Mouse (Mus musculus) cerebellum, adult 11-12 months (tissue): ENCODE data around the gene Polr1d.
A peak's percentile ranks its signal among the peaks of the same experiment; 100 is the strongest.

Source experiments
- DNase-seq: peaks from one replicate; pipeline ENCODE4 v3.0.0; 2022

Polr1d gene

DNA sequence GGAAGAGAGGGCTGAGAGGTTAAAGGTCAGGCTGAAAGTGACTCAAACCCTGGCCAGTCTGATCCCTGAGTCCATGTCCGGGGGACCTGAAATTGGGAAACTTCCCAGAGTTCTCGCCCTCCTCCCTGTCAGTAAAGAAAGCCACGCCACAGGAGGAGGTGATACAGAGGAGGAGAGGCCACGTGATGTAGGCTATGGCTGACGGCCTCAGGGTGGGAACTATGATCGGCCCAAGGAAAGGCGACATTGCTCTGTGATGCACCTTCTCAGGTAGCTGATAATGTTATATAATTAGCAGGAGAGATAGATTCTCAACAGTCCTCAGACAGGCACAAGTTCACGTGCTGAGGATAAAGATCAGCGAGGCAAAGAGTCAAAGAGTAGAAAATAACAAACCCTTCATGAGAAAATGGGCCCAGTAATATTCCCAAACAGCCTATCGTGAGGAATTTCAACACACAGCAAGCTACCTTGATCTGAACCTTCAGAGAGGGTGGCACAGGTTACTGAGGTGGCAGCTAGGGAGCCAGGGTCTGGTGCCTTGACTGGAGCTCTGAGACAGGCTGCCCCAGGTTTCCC is 20.0 kb upstream of the Polr1d start:
- no peak for DNase-seq

DNA sequence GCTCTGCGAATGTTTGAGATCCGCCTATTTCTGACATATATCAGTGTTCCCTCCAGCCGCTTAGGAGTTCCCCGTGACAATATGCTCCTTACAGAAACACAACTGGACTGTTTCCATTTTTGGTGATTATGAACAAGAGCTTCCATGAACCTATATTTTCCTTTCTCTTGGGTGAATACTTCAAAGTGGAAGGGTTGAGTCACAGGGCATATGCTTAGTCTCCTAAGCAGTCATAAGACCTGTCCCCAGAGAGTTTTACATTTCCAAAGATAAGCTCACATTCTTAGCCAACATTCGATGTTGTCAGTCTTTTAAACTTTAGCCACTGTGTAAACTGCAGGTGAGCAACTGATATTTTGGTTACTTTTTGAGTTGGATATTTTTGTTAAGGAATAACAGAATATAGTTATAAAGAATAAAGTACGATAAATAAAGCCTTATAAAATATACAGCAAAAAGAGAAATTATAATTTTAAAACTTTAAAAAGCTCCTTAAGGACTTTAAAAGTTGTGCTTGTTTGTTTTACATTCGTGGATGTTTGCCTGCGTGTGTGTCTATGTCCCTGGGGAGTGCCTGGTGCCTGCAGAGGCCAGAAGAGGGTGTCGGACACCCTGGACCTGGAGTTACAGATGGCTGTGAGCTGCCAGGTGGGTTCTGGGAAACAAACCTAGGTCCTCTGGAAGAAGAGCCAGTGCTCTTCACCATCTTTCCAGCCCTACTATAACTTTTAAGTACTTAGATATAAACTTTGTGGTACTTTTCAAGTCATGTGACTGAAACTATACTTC is 19.0 kb upstream of the Polr1d start:
- no peak for DNase-seq

DNA sequence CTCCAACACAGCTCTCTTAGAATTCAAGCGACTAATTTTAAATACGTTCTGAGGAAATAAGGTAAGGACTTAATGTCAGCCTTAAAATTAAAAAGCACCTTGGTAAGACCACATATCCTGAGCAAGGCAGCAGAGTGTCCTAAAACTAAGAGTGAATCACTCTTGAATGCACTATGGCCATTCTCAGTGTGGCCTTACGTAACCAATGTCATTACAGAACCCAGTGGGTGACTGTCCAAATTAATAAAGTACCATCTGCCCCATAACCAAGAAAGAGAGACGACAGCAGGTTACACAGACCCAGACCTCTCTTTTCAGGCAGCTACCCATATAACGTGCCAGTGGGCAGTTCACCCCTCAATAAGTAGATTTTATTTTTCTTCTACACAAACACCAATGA is 18.2 kb upstream of the Polr1d start:
- peak; percentile 83 for DNase-seq

DNA sequence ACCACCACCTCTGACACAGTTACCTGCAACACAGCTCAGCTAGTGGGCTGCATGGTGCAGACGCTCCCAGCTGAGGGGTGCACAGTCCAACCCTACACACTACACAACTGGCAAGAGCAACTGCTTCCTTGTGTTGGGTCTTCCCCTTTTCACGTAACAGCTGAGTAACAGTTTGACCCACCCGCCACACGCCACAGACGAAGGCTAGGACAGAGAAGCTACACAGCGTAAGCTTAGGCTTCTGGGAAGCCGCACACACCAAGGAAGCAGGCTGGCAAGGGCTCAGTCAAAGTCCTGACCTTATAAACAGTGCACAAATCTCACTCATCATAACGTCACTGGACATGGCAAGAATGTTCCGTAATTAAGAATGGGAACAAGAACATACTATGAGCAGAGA is 17.5 kb upstream of the Polr1d start:
- no peak for DNase-seq

DNA sequence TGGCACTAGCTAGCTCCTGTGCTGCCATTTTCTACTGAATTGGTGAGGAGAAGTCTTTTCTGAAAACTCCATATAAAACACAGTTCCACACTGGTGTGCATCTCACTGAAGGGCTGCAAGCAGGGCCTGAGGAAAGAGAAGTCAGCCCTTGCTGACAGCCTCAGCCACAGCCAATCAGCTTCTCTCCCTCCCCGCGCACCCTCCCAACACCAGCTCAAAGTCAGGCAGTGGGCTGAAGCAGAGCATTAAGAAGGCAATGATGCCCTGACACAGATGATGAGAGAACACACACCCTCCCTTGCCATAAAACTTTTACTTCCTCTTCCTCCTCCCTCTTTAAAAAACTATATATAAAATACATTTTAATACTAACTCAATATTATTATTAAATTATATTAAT is 16.8 kb upstream of the Polr1d start:
- no peak for DNase-seq

DNA sequence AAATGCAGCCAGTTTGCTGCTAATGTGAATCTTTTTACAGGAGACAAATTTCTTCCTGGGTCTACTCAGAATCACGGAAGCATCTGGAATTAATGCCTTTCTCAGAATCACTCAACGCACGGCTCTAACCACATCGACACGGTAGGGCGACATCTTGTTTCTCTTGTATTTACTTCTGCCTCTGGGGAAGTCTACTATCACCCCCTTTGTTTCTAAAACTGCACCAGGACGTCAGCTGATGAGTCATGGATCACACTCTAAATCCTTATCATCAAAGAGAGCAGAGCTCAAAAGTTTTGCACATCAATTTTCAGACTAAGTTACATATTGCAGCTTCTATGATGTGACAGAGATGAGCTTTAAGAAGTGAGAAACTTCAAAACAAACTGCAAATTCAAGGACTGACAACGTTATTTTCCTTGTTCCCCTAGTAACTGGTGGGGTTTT is 13.6 kb upstream of the Polr1d start:
- DNase-seq, result no peak

DNA sequence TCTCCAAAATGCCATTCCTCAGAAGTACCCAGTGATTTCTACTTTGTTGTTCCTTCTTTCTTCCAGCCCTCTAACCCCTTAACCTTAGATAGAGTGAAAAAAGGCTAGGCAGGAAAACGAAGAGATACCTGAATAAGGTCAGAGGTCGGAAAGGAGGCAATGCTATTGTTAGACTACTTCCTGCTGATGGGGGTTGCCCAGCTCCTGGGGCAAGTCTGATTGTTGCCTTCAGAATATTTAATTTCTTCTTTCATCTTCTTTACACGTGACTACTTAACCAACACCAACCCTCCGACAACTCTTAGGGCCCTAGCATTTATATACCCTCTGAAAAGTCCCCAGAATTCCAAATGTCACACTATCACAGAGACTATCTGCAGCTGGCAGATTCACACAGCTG is 10.7 kb upstream of the Polr1d start:
- DNase-seq, result no peak

DNA sequence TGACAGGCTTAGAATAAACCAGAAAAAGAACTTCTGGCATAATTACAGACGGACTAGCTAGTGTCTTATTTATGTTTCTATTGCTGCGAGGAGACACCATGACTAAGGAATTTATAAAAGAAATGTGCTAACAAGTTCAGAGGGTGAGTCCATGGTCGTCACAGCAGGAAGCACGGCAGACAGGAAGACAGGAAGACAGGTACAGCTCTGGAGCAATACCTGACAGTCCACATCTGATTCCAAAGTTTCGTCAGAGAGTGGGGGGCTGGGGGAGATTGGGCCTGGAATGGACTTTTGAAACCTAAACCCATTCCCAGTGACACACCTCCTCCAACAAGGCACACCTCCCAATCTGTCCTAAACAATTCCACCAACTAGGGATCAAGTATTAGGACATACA is 9.9 kb upstream of the Polr1d start:
- DNase-seq, result peak; percentile 35

DNA sequence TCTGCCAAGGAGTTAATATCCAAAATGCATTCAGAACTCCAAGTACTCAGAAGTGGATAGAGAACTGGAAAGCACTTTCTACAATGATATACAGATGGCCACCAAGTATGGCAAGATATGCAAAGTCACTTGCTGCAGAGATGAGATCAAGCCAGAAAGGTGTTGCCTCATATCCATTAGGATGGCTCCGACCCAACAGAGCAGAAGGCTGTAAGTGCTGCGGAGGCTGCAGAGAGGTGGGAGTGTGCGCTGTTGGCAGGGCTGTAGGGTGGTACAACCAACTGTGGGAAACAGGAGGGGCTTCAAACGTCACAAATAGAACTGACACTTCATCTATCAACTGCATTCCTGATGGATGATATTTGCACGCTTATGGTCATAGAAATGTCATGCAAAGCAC is 8.0 kb upstream of the Polr1d start:
- peak; percentile 85 for DNase-seq

DNA sequence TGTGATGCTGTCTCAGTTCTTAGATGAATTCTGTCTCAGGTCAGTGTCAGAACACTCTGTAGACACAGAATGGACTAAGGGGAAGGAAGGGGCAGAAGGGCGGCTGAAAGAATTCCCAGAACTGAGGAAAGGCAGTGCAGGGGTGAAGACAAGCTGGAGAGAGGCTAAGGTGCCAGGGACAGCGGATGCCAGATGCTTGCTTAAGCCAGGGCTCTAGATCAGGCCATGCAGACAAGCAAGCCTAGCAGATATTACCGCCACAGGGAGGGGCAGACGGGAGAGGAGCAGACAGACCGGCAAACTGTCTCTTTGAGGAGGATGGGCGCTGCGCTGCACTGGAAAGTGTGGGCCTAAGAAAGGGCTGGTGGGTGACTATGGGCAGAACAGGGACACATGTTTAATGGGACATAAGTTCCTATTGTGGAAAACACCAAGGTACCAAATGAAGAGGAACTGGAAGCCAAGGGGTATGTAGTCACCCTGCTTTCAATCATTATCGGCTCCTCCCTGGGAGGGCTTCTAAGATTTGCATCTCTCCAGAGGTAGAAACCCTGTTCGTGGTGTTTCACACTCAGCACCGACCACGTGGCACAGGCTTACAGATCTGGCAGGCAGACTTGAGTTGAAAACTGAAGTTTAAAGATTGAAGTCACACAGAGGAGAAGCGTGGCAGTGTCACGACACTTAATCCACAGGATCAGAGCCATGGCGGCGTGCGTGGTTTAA is 5.9 kb upstream of the Polr1d start:
- DNase-seq, result no peak

DNA sequence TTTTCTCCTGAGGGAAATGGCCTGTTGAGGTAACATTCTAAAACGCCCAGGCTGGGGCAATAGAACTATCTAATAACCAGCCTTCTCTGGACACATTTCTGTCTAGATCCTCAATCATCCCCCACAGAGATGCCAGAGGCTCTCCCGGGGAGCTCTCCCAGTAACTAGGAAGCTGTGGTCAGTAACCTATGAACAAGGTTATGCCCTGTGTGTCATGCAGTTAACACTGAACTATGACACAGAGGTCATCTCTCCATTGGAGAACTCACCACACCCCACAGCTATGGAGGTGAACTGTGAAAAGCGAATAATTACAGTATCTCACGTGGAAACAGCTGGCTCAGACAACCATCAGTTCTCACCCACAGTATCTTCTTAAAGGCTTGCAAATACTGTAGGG is 5.0 kb upstream of the Polr1d start:
- DNase-seq, result no peak

DNA sequence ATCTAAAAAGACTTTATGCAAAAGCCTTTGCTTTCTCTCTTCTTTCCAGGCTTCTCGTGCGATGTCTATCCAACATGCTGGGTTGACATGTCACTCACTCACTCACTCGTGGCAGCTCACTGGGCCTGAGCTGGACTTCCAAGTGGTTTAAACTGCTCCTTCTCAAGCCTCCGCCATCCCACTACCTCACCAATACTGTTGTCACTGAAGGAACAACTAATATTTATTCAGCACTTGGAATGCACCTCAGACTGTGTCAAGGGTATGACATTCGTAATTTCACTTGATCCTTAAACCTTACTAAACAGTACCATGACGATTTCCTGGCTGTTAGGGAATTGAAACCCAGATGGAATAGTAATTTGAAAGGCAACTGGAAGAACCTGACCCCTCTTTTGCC is 3.0 kb upstream of the Polr1d start:
- DNase-seq, result no peak

DNA sequence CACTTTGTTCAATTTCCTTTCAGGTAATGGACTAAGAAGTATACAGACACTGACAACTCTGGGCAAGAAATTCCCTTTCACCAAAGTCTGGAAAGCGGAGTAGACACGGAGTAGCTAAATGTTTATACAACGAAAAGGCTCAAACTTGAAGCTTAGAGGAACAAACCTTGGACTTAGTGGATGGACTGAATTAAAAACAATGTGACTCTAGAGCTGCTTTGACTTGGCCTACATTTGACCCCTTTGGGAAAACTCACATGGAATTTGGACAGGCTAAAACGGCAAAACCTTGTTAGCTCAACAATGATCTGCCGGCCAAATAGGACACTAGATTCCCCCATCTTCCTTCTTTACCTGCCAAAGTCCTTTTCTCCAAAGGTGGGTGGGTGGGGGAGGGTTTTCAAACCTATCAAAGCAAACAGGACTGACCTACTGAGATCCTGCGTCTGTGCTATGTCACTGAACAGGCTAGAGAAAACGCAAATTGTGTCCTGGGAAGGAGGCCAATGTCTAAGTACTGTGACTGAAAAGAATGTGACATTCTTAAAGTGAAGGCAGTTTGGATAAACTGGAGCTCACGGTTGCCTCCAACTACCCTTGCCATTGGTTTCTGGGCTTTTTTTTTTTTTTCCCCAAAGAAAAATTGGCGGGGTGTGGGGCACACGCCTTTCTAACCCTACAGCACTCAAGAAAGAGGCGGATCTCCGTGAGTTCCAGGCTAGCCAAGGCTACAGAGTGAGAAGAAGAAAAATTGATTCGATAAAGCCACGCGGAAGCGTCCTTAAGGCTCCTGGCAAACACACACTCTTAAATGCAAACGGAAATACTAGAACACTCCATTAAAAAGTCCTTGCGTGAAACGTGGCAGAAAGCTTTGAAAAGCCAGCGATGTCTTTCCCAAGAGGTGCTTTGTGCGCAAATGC is 1.5 kb upstream of the Polr1d start:
- no peak for DNase-seq

DNA sequence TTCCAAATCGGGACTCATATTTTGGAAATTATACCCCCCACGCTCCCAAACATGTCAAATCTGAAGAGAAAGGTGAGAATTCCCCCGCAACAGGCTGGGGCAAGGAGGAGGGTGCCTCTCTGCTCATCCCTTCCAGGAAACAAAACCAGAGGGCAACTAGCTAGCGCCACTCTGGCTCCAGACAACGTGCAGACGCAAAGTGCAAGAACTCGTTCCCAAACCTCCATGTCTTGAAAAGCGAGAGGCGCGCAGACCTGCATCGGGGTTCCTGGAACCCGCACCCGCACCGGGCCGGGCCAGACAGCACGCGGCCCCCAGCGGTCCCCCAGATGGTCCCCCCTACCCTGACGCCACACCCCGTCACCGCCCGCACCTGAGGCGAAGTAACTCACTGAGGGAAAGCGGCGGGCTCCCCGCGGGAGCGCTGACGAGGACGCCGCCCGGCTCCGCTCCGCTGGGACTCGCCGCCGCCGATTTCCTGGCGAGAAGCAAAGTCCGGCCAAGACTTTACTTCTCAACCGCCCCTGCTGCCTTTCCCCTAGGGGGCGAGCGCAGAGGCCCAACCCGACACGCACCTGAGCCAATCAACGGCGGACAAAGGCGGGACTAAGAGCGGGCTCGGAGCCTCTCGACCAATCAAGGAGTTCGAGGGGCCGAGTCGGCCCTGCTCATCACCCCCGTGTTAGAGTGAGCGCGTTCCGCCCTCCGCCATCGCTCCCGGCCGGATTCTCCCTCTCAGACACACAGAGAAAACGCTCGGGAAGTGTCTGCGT is 638 bp upstream of the Polr1d start, which contains the start of gene Lnx2:
TSS of gene Lnx2 (minus strand) at position 561 of the 773 bp plus-strand sequence.
- DNase-seq, result peak; percentile 98

DNA sequence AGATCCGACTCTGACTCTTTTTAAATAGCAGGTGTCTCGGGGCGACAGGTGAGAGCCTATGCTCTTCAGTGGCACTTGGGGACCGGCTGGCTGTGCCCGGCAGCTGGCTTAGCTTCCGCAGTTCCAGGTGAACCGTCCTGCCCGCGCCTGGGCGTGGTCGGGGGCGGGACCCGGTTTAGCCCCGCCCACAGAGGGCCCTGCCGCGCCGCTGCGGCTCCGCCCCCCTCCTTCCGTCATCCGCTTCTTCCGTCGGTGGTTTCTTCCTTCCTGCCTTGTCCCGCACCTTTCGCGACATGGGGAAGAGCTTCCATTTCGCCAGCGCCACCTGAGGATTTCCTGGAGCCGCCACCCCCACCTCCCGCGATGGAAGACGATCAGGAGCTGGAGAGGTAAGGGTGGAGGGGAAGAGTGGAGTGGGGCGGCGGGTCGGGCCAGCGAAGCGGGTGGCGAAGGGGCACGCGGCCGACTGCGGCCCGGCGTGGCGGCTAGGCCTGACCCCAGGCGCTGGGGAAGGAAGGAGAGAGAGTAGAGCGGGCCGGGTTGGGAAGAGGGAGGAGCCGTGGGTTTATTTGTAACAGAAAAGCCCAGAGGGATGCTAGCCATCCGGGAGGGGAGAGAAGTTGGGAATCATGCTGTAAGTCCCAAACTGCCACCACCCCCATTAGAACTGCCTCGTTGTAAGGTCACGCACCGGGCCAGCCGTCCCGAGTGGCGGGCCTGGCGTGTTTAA is 620 bp downstream of the Polr1d start:
- peak; percentile 94 for DNase-seq

DNA sequence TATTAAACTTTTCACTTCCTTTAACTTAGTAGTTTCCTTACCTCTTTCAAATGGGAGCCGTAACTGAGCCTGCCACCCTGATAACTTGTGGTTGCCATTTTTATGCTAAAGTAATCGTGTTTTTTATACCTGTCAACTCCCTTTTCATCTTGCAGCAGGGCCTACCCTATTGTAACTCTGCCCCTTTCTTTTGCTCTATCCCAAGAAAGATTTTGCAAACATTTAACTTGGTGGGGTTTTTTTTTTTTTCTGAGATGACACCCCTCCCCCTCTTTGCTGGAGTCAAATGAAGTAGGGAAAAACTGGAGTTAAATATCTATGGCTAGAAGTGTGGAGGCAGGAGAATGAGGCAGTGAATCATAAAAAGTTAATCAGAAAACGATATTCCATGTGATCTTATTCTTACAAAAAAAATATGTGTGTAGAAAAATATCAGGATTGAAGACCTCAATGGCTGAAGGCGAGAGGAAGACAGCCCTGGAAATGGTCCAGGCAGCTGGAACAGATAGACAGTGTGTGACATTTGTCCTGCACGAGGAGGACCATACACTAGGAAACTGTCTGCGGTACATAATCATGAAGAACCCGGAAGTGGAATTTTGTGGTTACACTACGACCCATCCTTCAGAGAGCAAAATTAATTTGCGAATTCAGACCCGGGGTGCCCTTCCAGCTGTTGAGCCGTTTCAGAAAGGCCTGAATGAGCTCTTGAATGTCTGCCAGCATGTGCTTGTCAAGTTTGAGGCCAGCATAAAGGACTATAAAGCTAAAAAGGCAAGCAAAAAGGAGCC is 1.5 kb downstream of the Polr1d start:
- DNase-seq, result no peak

DNA sequence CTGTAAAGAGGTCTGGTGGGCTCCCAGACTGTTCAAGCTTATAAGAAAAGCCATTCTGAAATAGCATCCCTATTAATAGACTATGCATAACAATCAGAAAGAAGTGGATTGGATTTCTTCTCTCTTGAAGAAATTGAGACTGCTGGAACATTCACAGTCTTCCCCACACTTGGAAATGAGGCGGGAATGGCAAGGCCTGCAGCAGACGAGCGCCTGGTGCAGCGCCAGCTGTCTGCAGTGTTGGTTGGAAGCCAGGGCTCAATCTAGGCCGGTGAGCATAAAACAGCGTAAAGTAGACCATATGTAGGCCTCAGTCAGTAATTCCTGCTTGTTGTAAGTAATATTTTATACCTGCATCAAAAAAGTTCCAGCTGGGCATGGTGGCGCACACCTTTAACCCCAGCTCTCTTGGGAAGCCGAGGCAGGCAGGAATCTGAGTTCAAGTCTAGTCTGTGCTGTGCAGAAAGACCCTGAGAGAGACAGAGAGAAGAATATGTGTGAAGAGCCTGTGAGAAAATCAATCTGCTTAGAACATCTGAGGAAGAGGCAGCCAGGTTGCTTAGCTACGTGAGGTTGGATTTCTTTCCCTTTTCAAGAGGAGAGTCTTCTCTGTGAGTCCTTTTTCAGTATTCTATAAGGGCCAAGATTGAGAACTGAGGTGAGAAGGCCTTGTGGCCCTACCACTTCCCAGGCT is 8.5 kb downstream of the Polr1d start:
- DNase-seq, result peak; percentile 90

DNA sequence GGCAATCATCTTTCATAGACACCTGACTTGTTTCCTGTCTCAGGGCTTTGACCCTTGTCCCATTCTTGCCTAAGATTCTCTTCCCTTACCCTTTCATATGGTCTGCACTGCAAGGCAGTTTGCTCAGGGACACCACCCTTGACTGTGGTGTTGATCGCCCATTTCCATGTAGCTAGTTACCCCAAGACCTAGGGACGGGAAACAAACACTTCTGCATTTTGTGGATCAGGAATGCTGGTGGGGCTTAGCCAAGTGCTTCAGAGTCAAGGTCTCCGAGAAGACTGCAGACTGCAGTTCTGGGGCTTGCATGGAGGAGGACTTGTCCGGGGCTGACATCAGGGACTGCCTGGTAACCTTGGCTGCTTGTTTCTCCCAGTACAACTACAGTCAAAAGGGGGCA is 10.0 kb downstream of the Polr1d start:
- no peak for DNase-seq

DNA sequence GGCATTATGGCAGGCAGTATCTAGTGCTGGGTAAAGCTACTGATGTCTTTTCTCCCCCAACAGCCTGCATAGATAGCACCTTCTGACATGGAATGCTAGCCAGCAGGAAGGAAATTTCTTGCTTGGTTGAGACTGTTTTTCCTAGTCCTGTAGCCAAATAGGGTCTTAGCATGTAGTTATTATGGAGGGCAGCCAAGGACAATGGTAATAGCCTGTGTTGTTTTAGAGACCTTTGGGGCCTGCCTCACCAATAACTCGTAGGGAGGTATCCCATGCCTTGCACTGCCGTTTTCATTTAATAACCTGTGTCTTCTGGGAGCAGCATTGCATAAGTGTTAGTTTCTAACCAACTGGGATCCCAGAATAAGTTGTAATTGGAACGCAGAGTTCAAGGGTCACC is 13.0 kb downstream of the Polr1d start:
- no peak for DNase-seq
